Mouse (Mus musculus) c-Kit-positive CD71-positive TER-119-positive erythroid progenitor cells, embryonic 14.5 days (primary cell): ENCODE measurements around the gene Ebi3.

Experiments used
- DNase-seq: peaks from one replicate; pipeline ENCODE4 v3.0.0-alpha.2; 2013; ENCODE audit warnings: low spot score

The Ebi3 gene

GRCm38 (mm10) chr17:55958918-55959728 is 6.7 kb downstream of the Ebi3 start, which contains the start of gene Yju2:
Gene Yju2, plus strand, starts transcription at chr17:55959099.
- peak; percentile 96 for DNase-seq

GRCm38 (mm10) chr17:55959946-55960740 is 7.7 kb downstream of the Ebi3 start:
- no peak for DNase-seq

- DNase-seq = no peak
These were observed 8.4 kb downstream of the Ebi3 start for GRCm38 (mm10) chr17:55960791-55961190.

GRCm38 (mm10) chr17:55961631-55962030 is 9.2 kb downstream of the Ebi3 start:
- DNase-seq = no peak

GRCm38 (mm10) chr17:55963171-55963570 is 10.7 kb downstream of the Ebi3 start:
- no peak for DNase-seq

GRCm38 (mm10) chr17:55964496-55964895 is 12.1 kb downstream of the Ebi3 start:
- DNase-seq = no peak

GRCm38 (mm10) chr17:55964996-55965395 is 12.6 kb downstream of the Ebi3 start:
- no peak for DNase-seq

- no peak for DNase-seq
These were observed 14.7 kb downstream of the Ebi3 start for GRCm38 (mm10) chr17:55967186-55967585.

GRCm38 (mm10) chr17:55968210-55968609 is 15.8 kb downstream of the Ebi3 start:
- DNase-seq = no peak

GRCm38 (mm10) chr17:55969560-55969959 is 17.1 kb downstream of the Ebi3 start:
- DNase-seq = no peak

- DNase-seq = no peak
These were observed 17.8 kb downstream of the Ebi3 start, which contains the start of gene Shd for GRCm38 (mm10) chr17:55969966-55970891. Gene Shd, plus strand, starts transcription at chr17:55970467.

GRCm38 (mm10) chr17:55971453-55971852 is 19.0 kb downstream of the Ebi3 start:
- no peak for DNase-seq

- DNase-seq = peak; percentile 37
These were observed 23.9 kb downstream of the Ebi3 start for GRCm38 (mm10) chr17:55976255-55976862.

- no peak for DNase-seq
These were observed 24.9 kb downstream of the Ebi3 start for GRCm38 (mm10) chr17:55977301-55977700.

GRCm38 (mm10) chr17:55986030-55986961 is 33.9 kb downstream of the Ebi3 start, which contains the start of gene Fsd1:
Gene Fsd1, plus strand, starts transcription at chr17:55986509.
- no peak for DNase-seq

GRCm38 (mm10) chr17:55990278-55990898 is 37.9 kb downstream of the Ebi3 start:
- DNase-seq = no peak

GRCm38 (mm10) chr17:55996007-55996406 is 43.6 kb downstream of the Ebi3 start:
- no peak for DNase-seq

- DNase-seq = no peak
These were observed 47.5 kb downstream of the Ebi3 start for GRCm38 (mm10) chr17:55999794-56000499.

- no peak for DNase-seq
These were observed 50.6 kb downstream of the Ebi3 start for GRCm38 (mm10) chr17:56003000-56003399.
